Mouse (Mus musculus): Measurements from ENCODE around the gene Bend3. TPM values are rescaled to one million over a fixed set of nuclear protein-coding genes. Genes with fewer than 3 reads are reported as not detected.

Gene Bend3
- total RNA-seq, 2 experiments from 2014 or later, result 0.85 to 2.3 TPM

Other genes starting within 250 kb of the Bend3 start
- 12.9 and 13.4 TPM in 2 replicates for gene Gm9803, start 45.3 kb downstream of the Bend3 start, total RNA-seq (2015; ENCODE audit: low replicate concordance)
- gene Gm9803, start 45.3 kb downstream of the Bend3 start, total RNA-seq (2017; ENCODE audit: low replicate concordance), result 1.3 and 3.3 TPM in 2 replicates
- 5.6 and 15.4 TPM in 2 replicates for gene 1700021F05Rik, start 62.2 kb downstream of the Bend3 start, total RNA-seq (2015; ENCODE audit: low replicate concordance)
- 8.9 and 11.0 TPM in 2 replicates for gene 1700021F05Rik, start 62.2 kb downstream of the Bend3 start, total RNA-seq (2017; ENCODE audit: low replicate concordance)
- 3,214 and 3,327 TPM in 2 replicates for gene Cd24a, start 99.5 kb downstream of the Bend3 start, total RNA-seq (2015; ENCODE audit: low replicate concordance)
- 4,146 and 5,406 TPM in 2 replicates for gene Cd24a, start 99.5 kb downstream of the Bend3 start, total RNA-seq (2017; ENCODE audit: low replicate concordance)

Measured in erythroblast, adult 5-6 weeks (primary cell).